Mouse (Mus musculus) lung, embryonic 14.5 days (tissue): ENCODE data around the gene Myof. TPM values are rescaled to one million over a fixed set of nuclear protein-coding genes. Genes with fewer than 3 reads are reported as not detected.

Experiments
- ATAC-seq: fragments of 200-750 bp; cut with Nextera tagmentation; 2 replicates; pipeline ENCODE4 v1.8.0; 2017; ENCODE audit warnings: mild to moderate bottlenecking, moderate TSS enrichment, moderate library complexity; ENCODE audit not compliant: insufficient read depth
- DNase-seq: peaks from one replicate; pipeline ENCODE4 v3.0.0-alpha.2; 2015
- H3K27ac ChIP-seq: fragments of 300-500 bp; sonication (generic); 2 replicates; pipeline ENCODE4 v1.5.1; 2014; ENCODE audit warnings: low read depth, mild to moderate bottlenecking, moderate library complexity
- H3K27me3 ChIP-seq: fragments of 300-500 bp; sonication (generic); 2 replicates; pipeline ENCODE4 v1.6.1; 2014; ENCODE audit warnings: low read length, control low read depth; ENCODE audit not compliant: insufficient read depth
- H3K36me3 ChIP-seq: fragments of 300-500 bp; sonication (generic); 2 replicates; pipeline ENCODE4 v1.6.1; 2014; ENCODE audit warnings: control low read depth; ENCODE audit not compliant: insufficient read depth
- H3K4me1 ChIP-seq: fragments of 300-500 bp; sonication (generic); 2 replicates; pipeline ENCODE4 v1.6.1; 2014; ENCODE audit warnings: antibody characterized with exemption, control low read depth; ENCODE audit not compliant: insufficient read depth
- H3K4me2 ChIP-seq: fragments of 300-500 bp; sonication (generic); 2 replicates; pipeline ENCODE4 v1.6.1; 2014; ENCODE audit warnings: mild to moderate bottlenecking
- H3K4me3 ChIP-seq: fragments of 300-500 bp; sonication (generic); 2 replicates; pipeline ENCODE4 v1.5.1; 2014; ENCODE audit warnings: low read depth, low read length
- H3K9ac ChIP-seq: fragments of 300-500 bp; sonication (generic); 2 replicates; pipeline ENCODE4 v1.6.1; 2014
- H3K9me3 ChIP-seq: fragments of 300-500 bp; sonication (generic); 2 replicates; pipeline ENCODE4 v1.6.1; 2016; ENCODE audit warnings: low read depth, low read length, control low read depth
- CTCF ChIP-seq: IDR thresholded peaks from 2 replicates; pipeline ENCODE4 v1.5.1; 2016; ENCODE audit warnings: antibody characterized with exemption, low read depth
- WGBS: fragments of 180-500 bp; shearing (Covaris S2); extraction: QIAGEN DNeasy Blood & Tissue Kit; methylation state at CpG from one replicate; pipeline ENCODE4 v1.1.7; 2014; 5-methylcytosine and 5-hydroxymethylcytosine counted together
- polyA plus RNA-seq: library from polyadenylated mRNA; unstranded; fragments of >200 nt; fragmentation: Nextera tagmentation; extraction: Ambion mirVana; gene quantifications from 2 replicates; pipeline ENCODE4 v1.2.1, GENCODE M21; 2014

Myof gene
- polyA plus RNA-seq, 1 experiment from 2014 or later: 41.0 TPM

DNA sequence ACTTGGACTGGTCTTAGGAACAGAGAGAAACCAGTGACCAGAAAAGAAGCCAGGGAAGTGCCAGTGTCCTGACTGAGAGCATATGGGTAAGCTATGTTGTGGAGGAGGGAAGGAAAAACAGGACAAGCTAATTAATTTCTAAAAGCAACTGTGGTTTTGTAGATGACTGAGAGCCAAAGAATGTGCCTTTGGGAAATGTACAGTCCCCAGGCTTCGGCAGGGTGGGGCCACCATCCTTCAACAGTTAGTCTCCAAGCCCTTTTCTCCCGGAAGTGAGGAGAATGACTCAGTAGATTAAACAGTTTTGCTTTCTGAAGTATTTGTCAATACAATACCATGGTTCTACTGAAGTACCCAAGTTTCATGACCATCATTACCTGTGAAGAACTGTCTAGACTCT is 5.1 kb downstream of the Myof start:
- no peak for ATAC-seq

DNA sequence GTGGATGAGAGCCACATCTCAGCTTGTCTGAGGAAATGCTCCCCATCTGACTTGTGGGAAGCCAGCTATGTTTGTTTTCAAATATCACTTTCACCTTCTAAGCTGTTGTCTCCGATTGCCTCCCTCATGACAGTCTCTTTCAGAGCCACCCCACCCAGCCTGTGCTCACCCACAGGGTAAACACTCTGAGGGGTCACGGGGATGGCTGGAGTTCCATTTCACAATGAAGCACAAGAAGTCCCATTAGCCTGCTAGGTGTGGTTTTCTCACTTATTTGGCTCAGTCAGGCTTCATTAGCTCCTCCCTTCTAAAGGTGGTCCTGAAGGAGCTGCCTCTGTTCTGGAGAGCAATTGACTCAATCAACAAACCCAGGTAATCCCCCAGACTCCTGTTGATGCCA is 7.6 kb downstream of the Myof start:
- H3K27ac ChIP-seq: no peak overlapping the region
- no peaks in the 10 kb centered on the region for H3K36me3 ChIP-seq
- no peak for TF ChIP-seq CTCF
- no peak overlapping the region for H3K4me2 ChIP-seq
- no peak overlapping the region for H3K4me3 ChIP-seq
- no peaks in the 10 kb centered on the region for H3K27me3 ChIP-seq
- DNase-seq (no peak), ATAC-seq (no peak)
- H3K9ac ChIP-seq: no peak overlapping the region
- no peaks in the 10 kb centered on the region for H3K9me3 ChIP-seq
- H3K4me1 ChIP-seq: peaks cover 7% of the 10 kb centered on the region
- 36% methylated on average over 2 of the region's 2 CpGs for WGBS

More for the DNA sequence above, 5.1 kb downstream of the Myof start:
- no peaks in the 10 kb centered on the region for H3K36me3 ChIP-seq
- TF ChIP-seq CTCF: no peak
- no peak overlapping the region for H3K4me2 ChIP-seq
- H3K4me3 ChIP-seq: no peak overlapping the region
- 48% methylated on average over 2 of the region's 2 CpGs for WGBS
- H3K27ac ChIP-seq: no peak overlapping the region
- H3K27me3 ChIP-seq: no peaks in the 10 kb centered on the region
- peaks cover 14% of the 10 kb centered on the region for H3K4me1 ChIP-seq
- DNase-seq: peak; percentile 12
- H3K9me3 ChIP-seq: no peaks in the 10 kb centered on the region
- H3K9ac ChIP-seq: no peak overlapping the region

DNA sequence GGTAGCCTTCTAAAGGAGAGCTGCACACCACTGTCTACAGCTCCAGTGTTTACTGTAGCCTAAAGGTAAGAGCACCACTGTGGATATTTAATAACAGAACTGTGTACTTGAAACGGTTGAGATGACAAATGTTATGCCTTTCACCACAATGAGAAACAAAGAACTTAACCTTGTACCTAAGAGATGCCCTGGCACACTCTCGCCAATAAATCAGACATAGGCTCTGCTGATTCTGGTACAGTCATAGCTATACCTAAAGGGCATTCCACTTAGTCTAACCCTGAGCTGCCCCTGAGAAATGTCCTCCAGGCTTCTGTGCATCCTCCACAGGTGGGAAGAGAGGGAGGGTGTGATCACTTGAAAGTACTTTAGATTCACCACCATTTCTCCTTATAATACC is 8.7 kb downstream of the Myof start:
- H3K27me3 ChIP-seq: no peaks in the 10 kb centered on the region
- H3K4me3 ChIP-seq: no peak overlapping the region
- ATAC-seq: no peak
- DNase-seq: no peak
- no peak overlapping the region for H3K4me2 ChIP-seq
- no peak overlapping the region; the same call in 1 of the 2 replicates for H3K27ac ChIP-seq
- TF ChIP-seq CTCF: no peak
- WGBS: 64% methylated on average over 2 of the region's 2 CpGs
- H3K9ac ChIP-seq: no peak overlapping the region
- no peaks in the 10 kb centered on the region for H3K9me3 ChIP-seq
- H3K36me3 ChIP-seq: no peaks in the 10 kb centered on the region
- peaks cover 9% of the 10 kb centered on the region; the same call in 1 of the 2 replicates for H3K4me1 ChIP-seq

DNA sequence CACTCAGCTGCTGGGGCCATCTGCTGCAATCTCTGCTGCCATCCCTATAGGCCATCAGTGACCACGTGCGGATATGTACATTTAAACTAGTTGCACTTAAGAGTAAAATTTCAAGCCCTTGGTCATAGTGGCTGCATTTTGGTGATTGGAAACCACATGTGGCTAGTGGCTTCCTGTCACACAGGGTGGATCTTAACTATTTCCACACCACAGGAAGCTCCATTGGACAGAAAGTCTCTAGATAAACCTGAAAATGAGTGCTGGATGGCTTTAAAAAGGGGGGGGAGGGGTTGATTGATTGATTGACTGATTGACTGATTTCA is 9.7 kb downstream of the Myof start:
- Histone ChIP-seq H3K27ac (no peak overlapping the region), H3K4me2 (no peak overlapping the region), H3K27me3 (no peaks in the 10 kb centered on the region), H3K4me1 (peaks cover 16% of the 10 kb centered on the region), H3K9ac (no peak overlapping the region), H3K4me3 (no peak overlapping the region), H3K9me3 (no peaks in the 10 kb centered on the region), H3K36me3 (no peaks in the 10 kb centered on the region)
- DNase-seq (no peak), ATAC-seq (no peak)
- WGBS: 69% methylated on average over 2 of the region's 2 CpGs
- TF ChIP-seq CTCF: no peak

DNA sequence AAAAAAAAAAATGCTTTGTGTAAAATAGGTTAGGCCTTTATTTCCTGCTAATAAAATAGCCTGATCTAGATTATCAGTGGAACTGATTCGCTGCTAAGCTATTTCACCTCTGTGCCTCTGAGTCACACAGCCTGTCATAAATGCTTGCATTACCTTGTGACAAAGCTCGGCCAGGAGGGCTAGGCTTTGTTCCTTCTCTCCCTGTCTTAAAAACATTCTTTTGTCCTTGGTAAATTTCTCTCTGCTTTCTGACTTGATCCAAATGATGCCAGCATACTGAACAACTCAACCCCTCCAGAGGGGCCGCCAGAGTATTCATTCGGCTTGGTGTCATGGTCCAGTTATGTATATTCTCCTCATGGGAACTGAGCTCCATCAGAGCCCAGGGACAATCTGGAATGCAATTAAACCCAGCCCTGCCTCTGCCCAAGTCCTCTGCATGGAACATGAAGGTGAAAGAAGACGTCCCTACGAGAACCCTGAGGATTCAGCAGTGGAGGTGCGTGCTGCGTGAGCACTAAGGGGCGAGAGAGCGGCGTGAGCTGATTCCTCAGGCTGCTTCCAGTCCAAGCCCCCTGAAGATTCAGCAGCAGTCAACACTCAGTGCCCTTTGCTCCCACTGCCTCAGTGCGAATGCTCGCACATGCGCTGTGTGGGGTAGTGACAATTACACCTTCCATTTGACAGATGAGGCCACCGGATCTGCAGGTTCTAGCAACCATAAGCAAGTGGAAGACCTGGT is 10.2 kb downstream of the Myof start:
- no peak overlapping the region for H3K27ac ChIP-seq
- no peak for ATAC-seq

DNA sequence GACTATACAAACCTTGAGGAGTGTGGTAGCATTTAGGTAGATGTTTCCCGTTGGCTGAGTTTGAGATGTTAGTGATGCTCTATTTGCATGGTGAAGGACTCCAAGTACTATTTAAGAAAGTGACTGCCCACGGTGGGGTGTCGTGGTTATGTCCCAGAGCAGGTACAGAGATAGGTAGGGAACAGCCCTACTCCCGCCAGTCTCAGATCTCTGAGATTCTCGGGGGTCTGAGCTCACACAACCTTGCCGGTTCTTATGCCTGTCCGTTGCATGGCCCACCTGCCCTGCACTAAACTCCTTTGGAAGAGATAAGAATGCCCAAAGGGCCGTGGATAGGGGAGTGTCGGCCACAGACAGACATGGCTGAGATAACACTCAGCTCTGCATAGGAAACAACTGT is 12.2 kb downstream of the Myof start:
- DNase-seq (no peak), ATAC-seq (no peak)
- no peaks in the 10 kb centered on the region for H3K36me3 ChIP-seq
- H3K27me3 ChIP-seq: no peaks in the 10 kb centered on the region
- H3K9ac ChIP-seq: no peak overlapping the region
- WGBS: 55% methylated on average over 9 of the region's 9 CpGs
- H3K27ac ChIP-seq: no peak overlapping the region
- H3K4me3 ChIP-seq: no peak overlapping the region
- H3K4me1 ChIP-seq: peaks cover 39% of the 10 kb centered on the region
- H3K9me3 ChIP-seq: no peaks in the 10 kb centered on the region
- no peak for TF ChIP-seq CTCF
- H3K4me2 ChIP-seq: no peak overlapping the region

More for the DNA sequence above, 10.2 kb downstream of the Myof start:
- no peak for DNase-seq
- no peaks in the 10 kb centered on the region for H3K36me3 ChIP-seq
- WGBS: 64% methylated on average over 15 of the region's 15 CpGs
- no peaks in the 10 kb centered on the region for H3K9me3 ChIP-seq
- no peak overlapping the region for H3K4me2 ChIP-seq
- TF ChIP-seq CTCF: no peak
- no peak overlapping the region for H3K9ac ChIP-seq
- H3K27me3 ChIP-seq: no peaks in the 10 kb centered on the region
- H3K4me1 ChIP-seq: peaks cover 19% of the 10 kb centered on the region
- no peak overlapping the region for H3K4me3 ChIP-seq

DNA sequence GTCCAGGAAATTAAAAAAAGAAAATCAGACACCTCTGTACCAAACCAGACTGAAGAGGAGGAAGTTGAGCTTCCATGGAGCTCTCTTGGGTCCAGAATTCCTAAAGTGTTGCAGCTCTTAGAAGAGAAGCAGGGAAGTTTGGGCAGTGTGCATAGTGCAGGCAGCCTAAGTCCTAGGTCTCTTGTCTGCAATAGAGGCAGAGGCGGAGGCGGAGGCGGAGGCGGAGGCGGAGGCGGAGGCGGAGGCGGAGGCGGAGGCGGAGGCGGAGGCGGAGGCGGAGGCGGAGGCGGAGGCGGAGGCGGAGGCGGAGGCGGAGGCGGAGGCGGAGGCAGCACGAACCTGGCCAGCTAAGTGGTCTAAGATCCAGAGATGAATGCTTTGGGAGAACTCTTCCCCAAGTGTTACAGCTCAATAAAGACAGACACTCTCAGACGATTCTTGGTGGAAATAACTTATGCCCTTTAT is 12.7 kb downstream of the Myof start:
- no peaks in the 10 kb centered on the region for H3K36me3 ChIP-seq
- peak overlapping the region; percentile 6 for H3K4me3 ChIP-seq
- WGBS: under 1% methylated on average over 10 of the region's 23 CpGs
- peak overlapping the region; percentile 94 for H3K27ac ChIP-seq
- H3K4me1 ChIP-seq: peaks cover 43% of the 10 kb centered on the region
- no peaks in the 10 kb centered on the region for H3K27me3 ChIP-seq
- no peak for TF ChIP-seq CTCF
- peak; percentile 77 for DNase-seq
- peak overlapping the region; percentile 44 for H3K4me2 ChIP-seq
- peak; percentile 45; the same call in 1 of the 2 replicates for ATAC-seq
- H3K9ac ChIP-seq: no peak overlapping the region
- no peaks in the 10 kb centered on the region for H3K9me3 ChIP-seq
